Mouse (Mus musculus): Measurements from ENCODE around the gene Txn2.
"Not testable (repeated sequence)": the region's sequence is repeated elsewhere in the genome, so short reads cannot be mapped to it uniquely, and the experiment has no call there.

The Txn2 gene

GRCm38 (mm10) chr15:77874807-77875206 is 54.0 kb downstream of the Txn2 start:
- no peak for DNase-seq

GRCm38 (mm10) chr15:77874310-77874709 is 54.5 kb downstream of the Txn2 start:
- no peak for DNase-seq

- DNase-seq = no peak
Measured at GRCm38 (mm10) chr15:77873564-77873963, 55.2 kb downstream of the Txn2 start.

GRCm38 (mm10) chr15:77872996-77873395 is 55.8 kb downstream of the Txn2 start:
- DNase-seq = no peak

GRCm38 (mm10) chr15:77868340-77868739 is 60.5 kb downstream of the Txn2 start:
- no peak for DNase-seq

GRCm38 (mm10) chr15:77867231-77867968 is 61.4 kb downstream of the Txn2 start:
- DNase-seq = not testable (repeated sequence)

GRCm38 (mm10) chr15:77866583-77867220 is 62.1 kb downstream of the Txn2 start:
- DNase-seq = no peak

All from thymus, adult 18-20 months (tissue).